Mouse (Mus musculus) midbrain, postnatal 0 days (tissue): ENCODE data around the gene Katna1. TPM values are rescaled to one million over a fixed set of nuclear protein-coding genes. Genes with fewer than 3 reads are reported as not detected.

ENCODE experiments used
- ATAC-seq: fragments of 200-750 bp; cut with Nextera tagmentation; 2 replicates; pipeline ENCODE4 v1.8.0; 2017; ENCODE audit warnings: moderate number of reproducible peaks, mild to moderate bottlenecking, moderate TSS enrichment, moderate library complexity; ENCODE audit not compliant: low FRiP score
- DNase-seq: peaks from one replicate; pipeline ENCODE4 v3.0.0-alpha.2; 2015; ENCODE audit warnings: low spot score
- H3K27ac ChIP-seq: fragments of 300-500 bp; sonication (generic); 2 replicates; pipeline ENCODE4 v1.5.1; 2014; ENCODE audit warnings: low read depth, mild to moderate bottlenecking, low read length, mixed read lengths
- H3K27me3 ChIP-seq: fragments of 300-500 bp; sonication (generic); 2 replicates; pipeline ENCODE4 v1.6.1; 2014; ENCODE audit warnings: low read length, control low read depth, mixed read lengths; ENCODE audit not compliant: insufficient read depth
- H3K36me3 ChIP-seq: fragments of 300-500 bp; sonication (generic); 2 replicates; pipeline ENCODE4 v1.6.1; 2014; ENCODE audit warnings: low read length, control low read depth, mixed read lengths; ENCODE audit not compliant: insufficient read depth
- H3K4me1 ChIP-seq: fragments of 300-500 bp; sonication (generic); 2 replicates; pipeline ENCODE4 v1.6.1; 2014; ENCODE audit warnings: mild to moderate bottlenecking, control low read depth, antibody characterized with exemption, low read length, mixed read lengths; ENCODE audit not compliant: insufficient read depth
- H3K4me2 ChIP-seq: fragments of 300-500 bp; sonication (generic); 2 replicates; pipeline ENCODE4 v1.6.1; 2014; ENCODE audit warnings: low read depth, mild to moderate bottlenecking, low read length, mixed read lengths; ENCODE audit not compliant: poor library complexity, severe bottlenecking
- H3K4me3 ChIP-seq: fragments of 300-500 bp; sonication (generic); 2 replicates; pipeline ENCODE4 v1.5.1; 2014; ENCODE audit warnings: low read depth, mild to moderate bottlenecking, low read length, moderate library complexity
- H3K9ac ChIP-seq: fragments of 300-500 bp; sonication (generic); replicated peaks from 2 replicates; pipeline ENCODE4 v1.6.1; 2014; ENCODE audit warnings: mild to moderate bottlenecking, low read length, moderate library complexity, mixed read lengths; ENCODE audit not compliant: poor library complexity, severe bottlenecking
- H3K9me3 ChIP-seq: fragments of 300-500 bp; sonication (generic); 2 replicates; pipeline ENCODE4 v1.6.1; 2016; ENCODE audit warnings: low read length, control low read depth
- CTCF ChIP-seq: IDR thresholded peaks from 2 replicates; pipeline ENCODE4 v1.5.1; 2016; ENCODE audit warnings: antibody characterized with exemption, mild to moderate bottlenecking
- WGBS: fragments of 180-500 bp; shearing (Covaris S2); extraction: QIAGEN DNeasy Blood & Tissue Kit; methylation state at CpG from one replicate; pipeline ENCODE4 v1.1.7; 2014; 5-methylcytosine and 5-hydroxymethylcytosine counted together
- polyA plus RNA-seq: library from polyadenylated mRNA; unstranded; fragments of >200 nt; fragmentation: Nextera tagmentation; extraction: Ambion mirVana; gene quantifications from 2 replicates; pipeline ENCODE4 v1.2.1, GENCODE M21; 2015
- total RNA-seq: library from RNA; depleted of rRNA; stranded (reverse); fragments of >200 nt; gene quantifications from 2 replicates; pipeline ENCODE4 v1.2.3, GENCODE M21; 2014

Katna1 gene
- total and polyA plus RNA-seq, 2 experiments from 2014 or later, result 13.3 to 15.5 TPM

- Histone ChIP-seq H3K36me3 (peaks cover 29% of the 10 kb centered on the region), H3K9ac (no peak overlapping the region), H3K9me3 (no peaks in the 10 kb centered on the region), H3K27ac (no peak overlapping the region), H3K4me3 (no peak overlapping the region), H3K4me1 (no peaks in the 10 kb centered on the region), H3K4me2 (no peak overlapping the region), H3K27me3 (no peaks in the 10 kb centered on the region)
- no peak for ATAC-seq
- TF ChIP-seq CTCF, result no peak
- no peak for DNase-seq
Observed at GRCm38 (mm10) chr10:7695286-7695685, 30.5 kb upstream of the Katna1 start.

GRCm38 (mm10) chr10:7700120-7700519 is 25.7 kb upstream of the Katna1 start:
- H3K4me1 ChIP-seq, result no peaks in the 10 kb centered on the region
- no peak overlapping the region for H3K4me2 ChIP-seq
- H3K36me3 ChIP-seq, result peaks cover 43% of the 10 kb centered on the region
- H3K27ac ChIP-seq, result no peak overlapping the region
- ATAC-seq (no peak), DNase-seq (no peak)
- WGBS, result 90% methylated on average over 3 of the region's 3 CpGs
- H3K9me3 ChIP-seq, result no peaks in the 10 kb centered on the region
- H3K4me3 ChIP-seq, result no peak overlapping the region
- no peak overlapping the region for H3K9ac ChIP-seq
- H3K27me3 ChIP-seq, result no peaks in the 10 kb centered on the region
- TF ChIP-seq CTCF, result no peak

GRCm38 (mm10) chr10:7702586-7702985 is 23.2 kb upstream of the Katna1 start:
- no peak overlapping the region for H3K9ac ChIP-seq
- no peak overlapping the region for H3K4me3 ChIP-seq
- WGBS, result 95% methylated on average over 6 of the region's 6 CpGs
- H3K9me3 ChIP-seq, result no peaks in the 10 kb centered on the region
- no peak for TF ChIP-seq CTCF
- no peak for ATAC-seq
- H3K4me2 ChIP-seq, result no peak overlapping the region
- no peak overlapping the region for H3K27ac ChIP-seq
- peaks cover 51% of the 10 kb centered on the region for H3K36me3 ChIP-seq
- H3K4me1 ChIP-seq, result no peaks in the 10 kb centered on the region
- no peaks in the 10 kb centered on the region for H3K27me3 ChIP-seq
- no peak for DNase-seq

- 88% methylated on average over 5 of the region's 5 CpGs for WGBS
- ATAC-seq, result no peak
- Histone ChIP-seq H3K27ac (no peak overlapping the region), H3K9me3 (no peaks in the 10 kb centered on the region), H3K27me3 (no peaks in the 10 kb centered on the region), H3K9ac (no peak overlapping the region), H3K4me1 (no peaks in the 10 kb centered on the region), H3K4me3 (no peak overlapping the region), H3K4me2 (no peak overlapping the region), H3K36me3 (peaks cover 47% of the 10 kb centered on the region)
- TF ChIP-seq CTCF, result no peak
- DNase-seq, result no peak
Observed at GRCm38 (mm10) chr10:7710121-7710520, 15.7 kb upstream of the Katna1 start.

DNA sequence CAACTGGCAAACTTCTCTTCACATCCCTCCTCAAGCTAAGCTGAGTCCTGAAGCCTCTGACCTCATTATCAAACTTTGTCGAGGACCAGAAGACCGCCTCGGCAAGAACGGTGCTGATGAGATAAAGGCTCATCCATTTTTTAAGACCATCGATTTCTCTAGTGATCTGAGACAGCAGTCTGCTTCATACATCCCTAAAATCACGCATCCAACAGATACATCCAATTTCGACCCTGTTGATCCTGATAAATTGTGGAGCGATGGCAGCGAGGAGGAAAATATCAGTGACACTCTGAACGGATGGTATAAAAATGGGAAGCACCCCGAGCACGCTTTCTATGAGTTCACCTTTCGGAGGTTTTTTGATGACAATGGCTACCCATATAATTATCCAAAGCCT is 13.3 kb upstream of the Katna1 start:
- TF ChIP-seq CTCF, result no peak
- ATAC-seq (no peak), DNase-seq (no peak)
- H3K4me1 ChIP-seq, result no peaks in the 10 kb centered on the region
- no peak overlapping the region for H3K4me3 ChIP-seq
- H3K27ac ChIP-seq, result no peak overlapping the region
- H3K36me3 ChIP-seq, result peaks cover 38% of the 10 kb centered on the region
- WGBS, result 92% methylated on average over 13 of the region's 13 CpGs
- no peak overlapping the region for H3K9ac ChIP-seq
- no peak overlapping the region for H3K4me2 ChIP-seq
- H3K9me3 ChIP-seq, result no peaks in the 10 kb centered on the region
- H3K27me3 ChIP-seq, result no peaks in the 10 kb centered on the region

DNA sequence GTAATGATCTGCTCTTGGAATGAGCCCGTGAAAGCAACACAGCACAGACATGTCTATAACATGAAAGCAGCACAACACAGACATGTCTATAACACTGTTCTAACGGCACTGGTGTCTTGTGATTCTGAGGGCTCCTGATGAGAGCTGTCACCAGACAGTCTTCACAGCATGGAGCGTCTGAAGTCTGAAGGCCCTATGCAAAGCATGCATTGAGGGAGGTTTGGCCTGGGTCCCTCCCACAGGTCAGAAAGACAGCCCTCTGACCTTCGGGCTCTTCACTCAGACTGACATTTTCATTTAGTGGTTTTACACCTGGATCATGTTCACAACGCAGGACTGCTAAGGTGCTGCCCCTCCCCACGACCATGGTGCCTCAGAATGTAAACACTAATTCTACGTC is 10.7 kb upstream of the Katna1 start:
- H3K36me3 ChIP-seq, result peaks cover 24% of the 10 kb centered on the region
- no peak overlapping the region for H3K9ac ChIP-seq
- H3K4me2 ChIP-seq, result no peak overlapping the region
- WGBS, result 72% methylated on average over 7 of the region's 7 CpGs
- H3K4me3 ChIP-seq, result no peak overlapping the region
- ATAC-seq (no peak), DNase-seq (no peak)
- no peak for TF ChIP-seq CTCF
- no peak overlapping the region for H3K27ac ChIP-seq
- no peaks in the 10 kb centered on the region for H3K9me3 ChIP-seq
- no peaks in the 10 kb centered on the region for H3K27me3 ChIP-seq
- H3K4me1 ChIP-seq, result no peaks in the 10 kb centered on the region

GRCm38 (mm10) chr10:7726501-7726812 is 657 bp downstream of the Katna1 start:
- Histone ChIP-seq H3K27ac (peak overlapping the region; percentile 67; the same call in 1 of the 2 replicates), H3K9me3 (no peaks in the 10 kb centered on the region)
- TF ChIP-seq CTCF, result no peak

More at GRCm38 (mm10) chr10:7726501-7726812, 657 bp downstream of the Katna1 start:
- H3K36me3 ChIP-seq, result no peaks in the 10 kb centered on the region
- peak overlapping the region; percentile 67 for H3K4me2 ChIP-seq
- peak overlapping the region; percentile 64 for H3K9ac ChIP-seq
- no peaks in the 10 kb centered on the region for H3K27me3 ChIP-seq
- DNase-seq, result no peak
- ATAC-seq, result no peak
- no peaks in the 10 kb centered on the region for H3K4me1 ChIP-seq
- WGBS, result 0% methylated on average over 8 of the region's 8 CpGs
- H3K4me3 ChIP-seq, result peak overlapping the region; percentile 83
